Mouse (Mus musculus): ENCODE measurements around the gene Itih1. TPM values are rescaled to one million over a fixed set of nuclear protein-coding genes. Genes with fewer than 3 reads are reported as not detected.

Itih1 gene
- polyA plus RNA-seq, 1 experiment = 0.09 TPM

- no peak overlapping the region for H3K4me3 ChIP-seq (ENCODE audit: control insufficient read depth, insufficient read depth, low read length)
- H3K27me3 ChIP-seq (ENCODE audit: control insufficient read depth, insufficient read depth, low read length) = no peaks in the 10 kb centered on the region
- H3K27ac ChIP-seq (ENCODE audit: control insufficient read depth, insufficient read depth, low read length) = no peak overlapping the region
- DNase-seq = no peak
- H3K36me3 ChIP-seq (ENCODE audit: control insufficient read depth, insufficient read depth, low read length) = no peaks in the 10 kb centered on the region
- WGBS = 95% methylated on average over 4 of the region's 4 CpGs
- H3K4me1 ChIP-seq (replicated peaks; ENCODE audit: control insufficient read depth, insufficient read depth, low read length) = no peaks in the 10 kb centered on the region
- TF ChIP-seq CTCF (IDR thresholded peaks at IDR 0.05; ENCODE audit: borderline replicate concordance, control insufficient read depth, extremely low read depth, insufficient read depth, low read length, poor library complexity) (no peak), POLR2A (IDR thresholded peaks at IDR 0.05; ENCODE audit: control insufficient read depth, extremely low read depth, insufficient read depth, low read length, poor library complexity) (no peak)
These were observed 12.7 kb downstream of the Itih1 start for GRCm38 (mm10) chr14:30930386-30930785.

GRCm38 (mm10) chr14:30925492-30925891 is 17.6 kb downstream of the Itih1 start:
- no peaks in the 10 kb centered on the region for H3K27me3 ChIP-seq (ENCODE audit: control insufficient read depth, insufficient read depth, low read length)
- 95% methylated on average over 3 of the region's 3 CpGs for WGBS
- no peak overlapping the region for H3K27ac ChIP-seq (ENCODE audit: control insufficient read depth, insufficient read depth, low read length)
- no peak overlapping the region for H3K4me3 ChIP-seq (ENCODE audit: control insufficient read depth, insufficient read depth, low read length)
- H3K4me1 ChIP-seq (replicated peaks; ENCODE audit: control insufficient read depth, insufficient read depth, low read length) = no peaks in the 10 kb centered on the region
- no peaks in the 10 kb centered on the region for H3K36me3 ChIP-seq (ENCODE audit: control insufficient read depth, insufficient read depth, low read length)
- no peak for TF ChIP-seq POLR2A (IDR thresholded peaks at IDR 0.05; ENCODE audit: control insufficient read depth, extremely low read depth, insufficient read depth, low read length, poor library complexity)
- no peak for TF ChIP-seq CTCF (IDR thresholded peaks at IDR 0.05; ENCODE audit: borderline replicate concordance, control insufficient read depth, extremely low read depth, insufficient read depth, low read length, poor library complexity)
- no peak for DNase-seq

GRCm38 (mm10) chr14:30923375-30924105 is 19.5 kb downstream of the Itih1 start, which contains the start of gene Itih3:
Itih3 (minus strand) TSS chr14:30923760.
- Histone ChIP-seq H3K27me3 (ENCODE audit: control insufficient read depth, insufficient read depth, low read length) (no peaks in the 10 kb centered on the region), H3K27ac (ENCODE audit: control insufficient read depth, insufficient read depth, low read length) (no peak within 1 kb of the TSS), H3K4me1 (replicated peaks; ENCODE audit: control insufficient read depth, insufficient read depth, low read length) (no peaks in the 10 kb centered on the region), H3K4me3 (ENCODE audit: control insufficient read depth, insufficient read depth, low read length) (no peak within 1 kb of the TSS), H3K36me3 (ENCODE audit: control insufficient read depth, insufficient read depth, low read length) (no peaks in the 10 kb centered on the region)
- 82% methylated on average over 6 of the region's 6 CpGs for WGBS
- TF ChIP-seq CTCF (IDR thresholded peaks at IDR 0.05; ENCODE audit: borderline replicate concordance, control insufficient read depth, extremely low read depth, insufficient read depth, low read length, poor library complexity) (no peak), POLR2A (IDR thresholded peaks at IDR 0.05; ENCODE audit: control insufficient read depth, extremely low read depth, insufficient read depth, low read length, poor library complexity) (no peak)
- no peak for DNase-seq

GRCm38 (mm10) chr14:30922053-30922670 is 20.9 kb downstream of the Itih1 start:
- Histone ChIP-seq H3K36me3 (ENCODE audit: control insufficient read depth, insufficient read depth, low read length) (no peaks in the 10 kb centered on the region), H3K4me1 (replicated peaks; ENCODE audit: control insufficient read depth, insufficient read depth, low read length) (no peaks in the 10 kb centered on the region), H3K27me3 (ENCODE audit: control insufficient read depth, insufficient read depth, low read length) (no peaks in the 10 kb centered on the region), H3K27ac (ENCODE audit: control insufficient read depth, insufficient read depth, low read length) (no peak overlapping the region), H3K4me3 (ENCODE audit: control insufficient read depth, insufficient read depth, low read length) (no peak overlapping the region)
- DNase-seq = no peak
- WGBS = 83% methylated on average over 8 of the region's 8 CpGs
- TF ChIP-seq CTCF (IDR thresholded peaks at IDR 0.05; ENCODE audit: borderline replicate concordance, control insufficient read depth, extremely low read depth, insufficient read depth, low read length, poor library complexity) = no peak
- TF ChIP-seq POLR2A (IDR thresholded peaks at IDR 0.05; ENCODE audit: control insufficient read depth, extremely low read depth, insufficient read depth, low read length, poor library complexity) = no peak

GRCm38 (mm10) chr14:30916516-30916915 is 26.6 kb downstream of the Itih1 start:
- H3K27ac ChIP-seq (ENCODE audit: control insufficient read depth, insufficient read depth, low read length) = no peak overlapping the region
- no peak overlapping the region for H3K4me3 ChIP-seq (ENCODE audit: control insufficient read depth, insufficient read depth, low read length)
- WGBS = 92% methylated on average over 1 of the region's 1 CpGs
- H3K36me3 ChIP-seq (ENCODE audit: control insufficient read depth, insufficient read depth, low read length) = no peaks in the 10 kb centered on the region
- no peaks in the 10 kb centered on the region for H3K27me3 ChIP-seq (ENCODE audit: control insufficient read depth, insufficient read depth, low read length)
- H3K4me1 ChIP-seq (replicated peaks; ENCODE audit: control insufficient read depth, insufficient read depth, low read length) = no peaks in the 10 kb centered on the region
- DNase-seq = no peak
- TF ChIP-seq CTCF (IDR thresholded peaks at IDR 0.05; ENCODE audit: borderline replicate concordance, control insufficient read depth, extremely low read depth, insufficient read depth, low read length, poor library complexity) (no peak), POLR2A (IDR thresholded peaks at IDR 0.05; ENCODE audit: control insufficient read depth, extremely low read depth, insufficient read depth, low read length, poor library complexity) (no peak)

GRCm38 (mm10) chr14:30913404-30913803 is 29.7 kb downstream of the Itih1 start:
- Histone ChIP-seq H3K36me3 (ENCODE audit: control insufficient read depth, insufficient read depth, low read length) (no peaks in the 10 kb centered on the region), H3K27me3 (ENCODE audit: control insufficient read depth, insufficient read depth, low read length) (no peaks in the 10 kb centered on the region), H3K27ac (ENCODE audit: control insufficient read depth, insufficient read depth, low read length) (no peak overlapping the region), H3K4me3 (ENCODE audit: control insufficient read depth, insufficient read depth, low read length) (no peak overlapping the region), H3K4me1 (replicated peaks; ENCODE audit: control insufficient read depth, insufficient read depth, low read length) (no peaks in the 10 kb centered on the region)
- 89% methylated on average over 5 of the region's 5 CpGs for WGBS
- no peak for TF ChIP-seq CTCF (IDR thresholded peaks at IDR 0.05; ENCODE audit: borderline replicate concordance, control insufficient read depth, extremely low read depth, insufficient read depth, low read length, poor library complexity)
- no peak for TF ChIP-seq POLR2A (IDR thresholded peaks at IDR 0.05; ENCODE audit: control insufficient read depth, extremely low read depth, insufficient read depth, low read length, poor library complexity)
- DNase-seq = no peak

All from thymus, adult 2 months (tissue).